Mouse (Mus musculus) limb, embryonic 10.5 days (tissue): ENCODE measurements around the gene Ccdc34. TPM values are rescaled to one million over a fixed set of nuclear protein-coding genes. Genes with fewer than 3 reads are reported as not detected.

ENCODE experiments used
- DNase-seq: peaks from one replicate; pipeline ENCODE4 v3.0.0-alpha.2; 2017; ENCODE audit warnings: low spot score
- H3K27ac ChIP-seq: fragments of 300-500 bp; sonication (generic); 2 replicates; pipeline ENCODE4 v1.5.1; 2016; ENCODE audit warnings: mild to moderate bottlenecking
- H3K27me3 ChIP-seq: fragments of 300-500 bp; sonication (generic); 2 replicates; pipeline ENCODE4 v1.6.1; 2016; ENCODE audit warnings: low read depth, mild to moderate bottlenecking; ENCODE audit not compliant: poor library complexity, severe bottlenecking
- H3K36me3 ChIP-seq: fragments of 300-500 bp; sonication (generic); 2 replicates; pipeline ENCODE4 v1.6.1; 2016; ENCODE audit warnings: mild to moderate bottlenecking, moderate library complexity
- H3K4me1 ChIP-seq: fragments of 300-500 bp; sonication (generic); 2 replicates; pipeline ENCODE4 v1.6.1; 2016
- H3K4me3 ChIP-seq: fragments of 300-500 bp; sonication (generic); 2 replicates; pipeline ENCODE4 v1.5.1; 2016; ENCODE audit warnings: mild to moderate bottlenecking, moderate library complexity
- H3K9me3 ChIP-seq: fragments of 300-500 bp; sonication (generic); replicated peaks from 2 replicates; pipeline ENCODE4 v1.6.1; 2016; ENCODE audit warnings: mild to moderate bottlenecking
- WGBS: fragments of 180-500 bp; shearing (Covaris S2); methylation state at CpG from one replicate; pipeline ENCODE4 v1.1.7; 2016; 5-methylcytosine and 5-hydroxymethylcytosine counted together
- polyA plus RNA-seq: library from polyadenylated mRNA; unstranded; fragments of >200 nt; fragmentation: Nextera tagmentation; extraction: Ambion mirVana; gene quantifications from 2 replicates; pipeline ENCODE4 v1.2.1, GENCODE M21; 2016

The Ccdc34 gene
- polyA plus RNA-seq, 1 experiment from 2014 or later: 57.2 TPM

GRCm38 (mm10) chr2:109986036-109986785 is 31.4 kb upstream of the Ccdc34 start:
- no peak for DNase-seq
- Histone ChIP-seq H3K9me3 (no peaks in the 10 kb centered on the region), H3K27me3 (no peaks in the 10 kb centered on the region), H3K36me3 (0 out of 2 replicates have a peak, but pooled peaks cover 2% of the 10 kb centered on the region), H3K4me1 (peaks cover 68% of the 10 kb centered on the region), H3K4me3 (no peak overlapping the region), H3K27ac (no peak overlapping the region; the same call in 1 of the 2 replicates)
- 77% methylated on average over 11 of the region's 11 CpGs for WGBS

- Histone ChIP-seq H3K9me3 (no peaks in the 10 kb centered on the region), H3K27ac (peak overlapping the region; percentile 46; the same call in 1 of the 2 replicates), H3K36me3 (0 out of 2 replicates have a peak, but pooled peaks cover 2% of the 10 kb centered on the region), H3K4me1 (peaks cover 84% of the 10 kb centered on the region), H3K27me3 (no peaks in the 10 kb centered on the region), H3K4me3 (no peak overlapping the region)
- 53% methylated on average over 5 of the region's 5 CpGs for WGBS
- DNase-seq: no peak
These were observed 29.7 kb upstream of the Ccdc34 start for GRCm38 (mm10) chr2:109987946-109988345.

GRCm38 (mm10) chr2:109989196-109989595 is 28.4 kb upstream of the Ccdc34 start:
- Histone ChIP-seq H3K4me3 (no peak overlapping the region), H3K4me1 (peaks cover 84% of the 10 kb centered on the region), H3K36me3 (0 out of 2 replicates have a peak, but pooled peaks cover 2% of the 10 kb centered on the region), H3K27me3 (no peaks in the 10 kb centered on the region), H3K27ac (peak overlapping the region; percentile 59; the same call in 1 of the 2 replicates), H3K9me3 (no peaks in the 10 kb centered on the region)
- 3% methylated on average over 3 of the region's 3 CpGs for WGBS
- no peak for DNase-seq

GRCm38 (mm10) chr2:109989679-109990473 is 27.7 kb upstream of the Ccdc34 start:
- Histone ChIP-seq H3K4me1 (peaks cover 83% of the 10 kb centered on the region), H3K9me3 (no peaks in the 10 kb centered on the region), H3K27ac (peak overlapping the region; percentile 30), H3K4me3 (no peak overlapping the region), H3K36me3 (0 out of 2 replicates have a peak, but pooled peaks cover 2% of the 10 kb centered on the region), H3K27me3 (no peaks in the 10 kb centered on the region)
- 53% methylated on average over 8 of the region's 8 CpGs for WGBS
- DNase-seq: no peak

- no peaks in the 10 kb centered on the region for H3K9me3 ChIP-seq
- peaks cover 82% of the 10 kb centered on the region for H3K4me1 ChIP-seq
- DNase-seq: no peak
- WGBS: 80% methylated on average over 1 of the region's 1 CpGs
- H3K4me3 ChIP-seq: no peak overlapping the region
- H3K27ac ChIP-seq: no peak overlapping the region
- no peaks in the 10 kb centered on the region for H3K27me3 ChIP-seq
- 0 out of 2 replicates have a peak, but pooled peaks cover 2% of the 10 kb centered on the region for H3K36me3 ChIP-seq
These were observed 25.9 kb upstream of the Ccdc34 start for GRCm38 (mm10) chr2:109991754-109992153.

- H3K4me3 ChIP-seq: no peak overlapping the region
- WGBS: 41% methylated on average over 11 of the region's 11 CpGs
- peaks cover 74% of the 10 kb centered on the region for H3K4me1 ChIP-seq
- no peaks in the 10 kb centered on the region for H3K27me3 ChIP-seq
- no peak for DNase-seq
- no peaks in the 10 kb centered on the region for H3K36me3 ChIP-seq
- H3K27ac ChIP-seq: no peak overlapping the region
- H3K9me3 ChIP-seq: no peaks in the 10 kb centered on the region
These were observed 25.1 kb upstream of the Ccdc34 start for GRCm38 (mm10) chr2:109992448-109993073.

- Histone ChIP-seq H3K4me1 (peaks cover 68% of the 10 kb centered on the region), H3K4me3 (no peak overlapping the region), H3K27me3 (no peaks in the 10 kb centered on the region), H3K36me3 (no peaks in the 10 kb centered on the region), H3K27ac (no peak overlapping the region), H3K9me3 (no peaks in the 10 kb centered on the region)
- DNase-seq: no peak
These were observed 24.2 kb upstream of the Ccdc34 start for GRCm38 (mm10) chr2:109993404-109993803.

- Histone ChIP-seq H3K27me3 (no peaks in the 10 kb centered on the region), H3K27ac (no peak overlapping the region), H3K9me3 (no peaks in the 10 kb centered on the region), H3K4me3 (no peak overlapping the region), H3K4me1 (peaks cover 53% of the 10 kb centered on the region), H3K36me3 (peaks cover 6% of the 10 kb centered on the region; the same call in 1 of the 2 replicates)
- no peak for DNase-seq
- 60% methylated on average over 2 of the region's 2 CpGs for WGBS
These were observed 22.6 kb upstream of the Ccdc34 start for GRCm38 (mm10) chr2:109995061-109995460.

- no peaks in the 10 kb centered on the region for H3K9me3 ChIP-seq
- H3K36me3 ChIP-seq: peaks cover 6% of the 10 kb centered on the region
- WGBS: 46% methylated on average over 12 of the region's 12 CpGs
- H3K4me3 ChIP-seq: no peak overlapping the region
- DNase-seq: no peak
- H3K4me1 ChIP-seq: peaks cover 39% of the 10 kb centered on the region
- no peak overlapping the region for H3K27ac ChIP-seq
- H3K27me3 ChIP-seq: no peaks in the 10 kb centered on the region
These were observed 21.2 kb upstream of the Ccdc34 start for GRCm38 (mm10) chr2:109996411-109996810.

- no peaks in the 10 kb centered on the region for H3K27me3 ChIP-seq
- no peaks in the 10 kb centered on the region for H3K4me1 ChIP-seq
- no peak overlapping the region for H3K27ac ChIP-seq
- peaks cover 47% of the 10 kb centered on the region for H3K36me3 ChIP-seq
- DNase-seq: no peak
- WGBS: 96% methylated on average over 1 of the region's 1 CpGs
- no peak overlapping the region for H3K4me3 ChIP-seq
- no peaks in the 10 kb centered on the region for H3K9me3 ChIP-seq
These were observed 12.9 kb upstream of the Ccdc34 start for GRCm38 (mm10) chr2:110004668-110005067.

GRCm38 (mm10) chr2:110005164-110005563 is 12.5 kb upstream of the Ccdc34 start:
- no peak for DNase-seq
- Histone ChIP-seq H3K36me3 (peaks cover 46% of the 10 kb centered on the region), H3K27me3 (no peaks in the 10 kb centered on the region), H3K4me1 (no peaks in the 10 kb centered on the region), H3K27ac (no peak overlapping the region), H3K4me3 (no peak overlapping the region), H3K9me3 (no peaks in the 10 kb centered on the region)
- 93% methylated on average over 3 of the region's 3 CpGs for WGBS

- Histone ChIP-seq H3K4me3 (no peak overlapping the region), H3K9me3 (no peaks in the 10 kb centered on the region), H3K27ac (no peak overlapping the region), H3K36me3 (peaks cover 46% of the 10 kb centered on the region), H3K27me3 (no peaks in the 10 kb centered on the region), H3K4me1 (no peaks in the 10 kb centered on the region)
- DNase-seq: no peak
- 90% methylated on average over 3 of the region's 3 CpGs for WGBS
These were observed 11.9 kb upstream of the Ccdc34 start for GRCm38 (mm10) chr2:110005596-110006239.
